Mouse (Mus musculus) frontal cortex, postnatal 10 days (tissue): ENCODE measurements around the gene Cox4i2.

Experiments used
- DNase-seq, 2 experiments: peaks; one replicate each; pipeline ENCODE4 v3.0.0; 2022; ENCODE audit warnings: low spot score in 2 of 2, mixed read lengths in 1 of 2

The Cox4i2 gene

DNA sequence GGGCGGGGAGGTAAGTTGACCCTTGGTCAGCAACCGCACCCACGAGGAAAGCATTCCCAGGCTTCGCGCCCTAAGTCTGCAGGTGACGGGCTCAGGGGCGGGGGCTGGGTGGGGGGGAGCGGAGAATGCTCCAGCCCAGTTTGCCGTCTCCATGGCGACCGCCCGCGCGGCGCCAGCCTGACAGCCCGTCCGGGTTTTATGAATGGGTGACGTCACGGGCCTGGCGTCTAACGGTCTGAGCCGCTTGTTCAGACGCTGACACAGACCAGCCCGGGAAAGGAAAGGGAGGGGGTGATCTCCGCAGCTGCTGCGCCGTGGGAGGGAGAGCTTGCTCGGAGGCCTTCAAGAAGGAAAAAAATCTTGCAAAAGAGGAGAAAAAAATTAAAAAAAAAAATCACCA lies 19.0 kb upstream of the Cox4i2 start:
- peak; percentile 94 for DNase-seq

DNA sequence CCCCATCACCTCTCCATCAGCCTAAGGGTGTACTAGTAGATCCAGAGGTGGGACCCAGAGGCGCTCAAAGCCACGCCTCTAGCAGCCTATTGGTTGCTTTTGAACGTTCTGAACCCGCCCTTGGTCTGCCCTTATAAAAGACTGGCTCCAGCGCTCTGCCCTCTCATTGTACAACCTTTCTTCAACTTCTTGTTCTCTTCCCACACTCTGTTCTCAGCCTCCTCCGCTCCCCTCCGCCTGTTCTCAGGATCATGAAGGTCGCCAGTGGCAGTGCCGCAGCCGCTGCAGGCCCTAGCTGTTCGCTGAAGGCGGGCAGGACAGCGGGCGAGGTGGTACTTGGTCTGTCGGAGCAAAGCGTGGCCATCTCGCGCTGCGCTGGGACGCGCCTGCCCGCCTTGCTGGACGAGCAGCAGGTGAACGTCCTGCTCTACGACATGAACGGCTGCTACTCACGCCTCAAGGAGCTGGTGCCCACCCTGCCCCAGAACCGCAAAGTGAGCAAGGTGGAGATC lies 17.8 kb upstream of the Cox4i2 start, which contains the start of gene Id1:
Gene Id1, plus strand, starts transcription at position 162 of the 512 bp plus-strand sequence.
- DNase-seq = peak; percentile 64 to 68

DNA sequence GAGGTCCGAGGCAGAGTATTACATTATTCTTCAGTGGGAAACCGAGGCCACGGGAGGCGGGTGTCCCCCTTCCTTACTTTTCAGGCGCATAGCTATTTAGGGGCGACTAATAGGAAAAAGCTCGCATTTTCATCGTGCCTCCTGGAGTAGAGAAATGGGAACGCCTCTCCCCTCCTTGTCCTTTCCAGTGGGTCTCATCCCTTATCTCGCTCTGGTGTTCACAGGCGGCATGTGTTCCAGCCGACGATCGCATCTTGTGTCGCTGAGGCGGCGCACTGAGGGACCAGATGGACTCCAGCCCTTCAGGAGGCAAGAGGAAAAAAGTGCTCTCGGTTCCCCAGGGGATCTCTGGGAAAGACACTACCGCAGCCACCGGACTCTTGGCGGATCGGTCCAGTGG lies 17.2 kb upstream of the Cox4i2 start:
- DNase-seq = no peak

DNA sequence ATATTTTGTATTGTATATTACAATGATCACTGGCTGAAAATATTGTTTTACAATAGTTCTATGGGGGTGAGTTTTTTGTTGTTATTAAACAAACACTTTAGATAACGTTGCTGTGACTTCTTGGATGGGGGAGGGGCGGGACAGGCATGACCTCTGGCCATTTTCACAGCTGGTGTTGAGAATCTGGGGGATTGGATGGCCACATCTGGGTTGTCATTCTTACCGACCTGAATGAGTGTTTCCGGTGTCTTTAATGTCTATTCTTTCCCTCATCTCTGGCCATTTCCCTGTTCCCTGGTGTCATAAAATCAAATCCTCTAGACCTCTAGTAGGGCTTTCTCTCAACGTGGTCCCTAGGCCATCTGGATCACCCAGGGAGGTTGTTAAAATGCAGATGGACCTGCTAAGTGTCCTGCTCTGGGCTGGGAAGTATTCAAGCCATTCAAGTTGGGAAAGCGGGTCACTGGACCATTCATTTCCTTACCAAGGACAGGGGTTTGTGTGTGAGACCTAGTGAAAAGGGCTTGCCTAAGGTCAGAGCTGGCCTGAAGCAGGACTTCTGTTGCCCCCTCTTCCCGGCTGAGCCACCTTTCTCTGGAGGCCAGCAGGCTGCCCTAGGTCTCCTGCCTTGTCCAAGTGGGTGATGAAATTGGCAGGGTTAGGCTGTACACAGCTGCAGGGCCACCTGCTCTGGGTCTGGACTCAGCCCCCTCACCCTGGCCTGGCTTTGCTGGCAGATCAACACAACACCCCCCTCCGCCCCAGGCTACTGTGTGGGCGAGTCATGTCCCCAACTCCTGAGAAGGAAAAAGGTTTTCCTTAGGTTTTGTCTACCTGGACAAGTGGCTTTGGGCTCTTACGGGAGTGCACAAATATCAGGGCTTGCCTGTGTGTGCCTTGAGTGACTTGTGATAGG lies 16.4 kb upstream of the Cox4i2 start:
- DNase-seq = no peak

DNA sequence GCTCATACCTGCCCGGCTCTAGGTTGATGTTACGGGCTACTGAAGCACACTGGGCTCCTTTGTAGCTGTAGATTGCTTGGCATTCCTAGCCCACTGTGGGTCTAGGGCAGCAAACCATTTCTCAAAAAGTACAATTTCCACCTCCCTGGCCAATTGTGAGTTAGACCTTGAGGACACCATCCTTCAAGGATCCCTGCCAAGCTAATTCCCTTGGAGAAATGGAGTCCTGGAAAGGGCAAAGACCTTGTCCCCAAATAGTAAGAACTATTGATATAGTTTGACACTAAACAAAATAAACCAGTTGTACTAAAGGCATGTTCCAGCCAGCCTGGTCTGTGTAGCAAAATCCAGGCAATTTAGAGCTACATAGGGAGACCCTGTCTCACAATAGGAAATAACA lies 15.6 kb upstream of the Cox4i2 start:
- DNase-seq = no peak

DNA sequence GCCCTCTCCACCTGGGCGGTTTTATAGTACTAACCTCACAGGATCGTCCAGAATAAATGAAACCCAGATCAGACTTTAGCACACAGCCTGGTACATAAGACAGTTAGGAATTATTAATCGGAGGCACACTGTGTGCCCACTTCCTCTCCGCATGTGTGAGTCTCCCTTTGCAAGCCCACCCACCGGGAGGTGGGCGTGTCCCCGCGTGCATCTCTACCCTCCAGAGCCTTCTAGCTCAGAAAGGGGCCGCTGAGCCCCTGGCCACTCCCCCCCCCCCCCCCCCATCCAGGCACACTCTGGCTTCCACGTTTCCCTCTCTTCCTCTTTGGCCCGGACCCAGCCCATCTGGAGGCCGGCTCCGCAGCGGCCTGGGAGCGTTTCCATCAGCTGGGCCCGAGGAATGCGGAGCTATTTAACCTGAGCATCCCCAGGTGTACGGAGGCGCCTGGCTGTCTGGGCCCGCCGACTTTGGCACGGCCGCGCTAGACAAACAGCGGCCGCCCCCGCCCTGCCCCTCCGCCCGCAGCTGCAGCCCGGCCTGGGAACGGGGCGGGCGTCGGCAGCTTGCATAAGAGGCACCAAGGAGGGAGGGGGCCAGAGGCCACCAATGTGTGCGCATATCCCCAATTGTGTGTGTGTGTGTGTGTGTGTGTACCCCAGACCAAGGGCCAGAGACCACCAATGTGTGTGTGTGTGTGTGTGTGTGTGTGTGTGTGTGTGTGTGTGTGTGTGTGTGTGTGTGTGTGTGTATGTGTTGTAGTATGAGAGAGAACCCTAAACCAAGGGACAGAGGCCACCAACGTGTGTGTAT lies 14.7 kb upstream of the Cox4i2 start:
- peak in 1 of 2 experiments; percentile 35 for DNase-seq

DNA sequence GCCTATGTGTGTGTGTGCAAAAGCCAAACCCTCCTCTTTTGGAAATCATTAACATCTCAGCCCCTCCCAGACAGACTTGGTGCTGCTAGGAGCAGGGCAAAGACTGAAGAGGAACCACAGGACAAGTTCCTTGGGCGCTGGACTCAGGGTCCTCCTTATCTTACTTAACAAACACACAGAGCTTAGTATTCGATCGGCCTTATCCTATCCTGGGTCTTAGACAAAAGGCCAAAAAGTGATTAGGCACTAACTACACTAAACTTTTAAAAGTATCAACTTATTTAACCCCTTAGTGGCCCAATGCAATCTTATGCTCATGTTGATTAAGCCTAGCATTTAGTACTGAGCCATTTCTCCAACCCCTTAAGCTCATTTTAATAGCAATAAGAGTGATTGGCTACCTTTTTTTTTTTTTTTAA lies 14.1 kb upstream of the Cox4i2 start:
- no peak for DNase-seq

DNA sequence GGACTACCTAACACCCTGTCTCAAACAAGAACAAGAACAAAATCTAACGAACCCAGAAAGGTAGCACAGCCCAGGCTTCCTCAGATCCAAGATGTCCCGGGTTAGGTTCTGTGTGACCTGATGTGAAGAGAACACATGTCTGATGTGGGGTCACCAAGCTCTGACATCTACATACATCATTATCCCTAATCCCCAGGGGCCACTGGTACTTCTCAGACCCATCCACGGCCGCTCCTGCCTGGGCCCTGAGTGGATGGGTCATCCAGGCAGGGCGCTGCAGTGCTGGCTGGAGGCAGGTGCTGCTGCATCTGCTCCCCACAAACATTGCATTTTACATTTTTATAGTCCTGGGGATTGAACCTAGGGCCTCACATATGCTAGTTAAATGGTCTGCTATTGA lies 13.5 kb upstream of the Cox4i2 start:
- DNase-seq = no peak

DNA sequence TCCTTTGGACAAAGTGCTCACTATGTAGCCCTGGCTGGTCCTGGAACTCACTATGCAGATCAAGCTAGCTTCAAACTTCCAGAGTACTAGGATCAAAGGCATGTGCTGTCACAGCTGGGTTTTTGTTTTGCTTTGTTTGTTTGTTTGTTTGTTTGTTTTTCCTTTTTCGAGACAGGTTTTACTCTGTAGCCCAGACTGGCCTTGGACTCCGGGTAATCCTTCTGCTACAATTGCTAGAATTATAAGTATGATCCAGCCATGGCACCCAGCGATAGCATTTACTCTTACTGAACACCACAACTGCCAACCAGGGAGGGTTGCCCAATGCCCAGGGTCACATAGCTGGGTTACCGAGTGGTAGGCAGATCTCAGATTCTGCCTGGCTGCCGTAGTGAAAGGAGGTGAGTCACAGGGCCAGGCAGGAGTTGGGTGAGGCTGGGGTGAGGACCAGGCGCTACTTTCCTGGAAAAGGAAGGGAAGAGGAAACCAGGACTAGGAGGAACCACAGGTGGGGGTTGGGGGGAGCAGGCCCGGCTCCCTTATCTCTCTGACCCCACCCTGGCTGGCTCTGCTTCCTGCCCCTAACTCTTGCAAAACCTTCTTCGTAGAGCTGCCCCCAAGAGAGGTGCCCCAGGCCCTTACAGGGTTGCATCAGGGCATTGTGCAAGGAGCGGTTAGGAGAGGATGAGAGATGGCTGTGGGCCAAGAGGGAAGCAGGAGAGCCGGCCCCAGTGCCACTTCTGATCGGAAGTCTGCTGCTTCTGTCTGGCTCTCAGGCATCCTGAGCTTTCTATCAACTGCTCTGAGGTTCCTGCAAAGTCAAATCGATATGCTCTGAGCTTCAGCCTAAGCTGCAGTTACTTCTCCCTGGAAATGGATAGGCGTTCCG lies 12.6 kb upstream of the Cox4i2 start:
- no peak for DNase-seq

DNA sequence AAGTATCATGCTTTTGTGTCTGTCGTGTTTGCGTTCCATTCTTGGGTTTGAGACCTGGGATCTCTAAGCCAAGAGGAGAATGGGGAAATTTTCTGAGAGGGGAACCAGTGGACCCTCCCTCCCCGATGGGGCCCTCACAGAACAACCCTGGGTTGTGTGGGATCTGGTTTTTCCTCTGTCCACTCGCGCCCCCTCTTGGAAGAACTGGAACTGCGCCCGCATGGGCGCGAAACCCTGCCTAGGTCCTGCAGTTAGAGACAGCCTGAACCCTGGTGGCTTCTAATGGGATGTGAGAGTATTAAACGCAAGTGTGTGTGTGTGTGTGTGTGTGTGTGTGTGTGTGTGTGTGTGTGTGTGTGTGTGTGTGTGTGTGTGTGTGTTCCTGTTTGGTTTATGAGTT lies 11.5 kb upstream of the Cox4i2 start:
- DNase-seq = peak in 1 of 2 experiments; percentile 44

DNA sequence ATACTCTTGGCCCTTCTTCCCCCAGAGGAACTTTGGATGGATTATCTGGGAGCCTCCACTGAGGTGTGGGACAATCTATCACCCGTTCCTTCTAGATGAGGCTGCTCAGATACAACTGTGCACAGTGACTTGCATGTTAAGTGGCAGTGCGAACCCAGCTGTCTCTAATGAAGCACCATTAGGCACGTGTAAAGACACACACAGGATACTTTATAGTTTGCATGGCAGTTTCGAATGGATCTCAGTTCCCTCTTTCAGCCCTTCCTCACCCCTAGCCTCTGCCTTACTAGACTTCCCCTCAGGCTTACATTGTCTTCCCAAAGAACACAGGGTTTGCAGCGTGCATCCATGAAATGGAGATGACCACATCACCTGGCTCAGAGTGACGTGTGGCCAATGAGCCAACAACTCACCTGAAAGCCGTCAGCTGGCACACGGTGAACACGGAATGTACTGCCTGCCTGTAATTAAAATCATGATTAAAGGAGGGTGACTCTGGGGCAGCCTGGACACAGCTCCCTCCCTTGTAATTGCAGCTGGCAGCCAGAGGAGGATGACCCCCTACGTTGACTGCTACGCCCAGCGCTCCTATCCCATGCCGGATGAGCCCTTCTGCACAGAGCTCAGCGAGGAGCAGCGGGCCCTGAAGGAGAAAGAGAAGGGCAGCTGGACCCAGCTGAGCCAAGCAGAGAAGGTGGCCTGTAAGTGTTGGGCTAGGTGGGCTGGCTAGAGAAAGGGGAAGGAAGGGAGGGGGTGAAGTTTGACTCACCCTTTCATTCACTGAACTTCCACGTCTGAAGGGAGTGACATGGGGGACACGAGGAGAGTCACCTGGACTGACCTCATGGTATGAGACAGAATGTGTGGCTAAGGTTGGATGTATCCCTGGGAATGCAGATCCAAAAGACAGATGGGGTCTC lies 2.8 kb downstream of the Cox4i2 start:
- no peak for DNase-seq

DNA sequence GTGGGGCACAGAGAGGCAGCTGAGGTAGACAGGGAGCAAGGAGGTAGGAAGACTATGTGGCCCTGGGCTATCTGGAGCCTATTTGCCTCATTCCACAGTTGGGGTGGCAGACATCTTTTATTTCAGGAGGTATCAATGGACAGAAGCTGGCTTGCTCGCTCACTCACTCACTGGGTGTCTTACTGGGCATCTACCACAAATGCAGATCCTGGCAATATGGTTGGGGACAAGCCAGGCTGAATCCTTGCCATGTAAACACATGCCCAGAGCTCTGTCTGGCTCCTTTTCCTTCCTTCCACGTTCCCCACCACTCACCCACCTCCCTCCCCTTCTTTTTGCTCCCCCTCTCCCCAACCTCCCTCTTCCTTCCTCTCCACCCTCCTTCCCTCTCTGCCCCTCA lies 3.5 kb downstream of the Cox4i2 start:
- no peak for DNase-seq

DNA sequence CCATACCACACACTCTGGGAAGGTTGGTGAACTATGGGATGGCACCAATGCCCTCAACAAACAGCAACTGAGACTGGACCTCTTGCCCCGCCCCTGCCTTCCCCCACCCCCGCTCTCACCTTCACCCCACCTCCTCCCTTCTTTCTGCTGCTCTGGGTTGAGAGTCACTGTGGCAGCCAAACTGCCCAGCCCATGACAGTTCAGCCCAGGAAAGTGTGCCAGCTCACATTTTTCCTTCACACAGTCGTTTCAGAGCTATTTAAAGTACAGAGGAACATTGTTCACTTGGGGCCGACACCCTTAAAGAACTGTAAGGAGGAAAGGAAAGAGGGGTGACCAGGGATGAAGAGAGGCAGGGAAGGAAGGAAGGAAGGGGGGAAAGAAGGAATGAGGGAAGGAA lies 4.4 kb downstream of the Cox4i2 start:
- DNase-seq = no peak

DNA sequence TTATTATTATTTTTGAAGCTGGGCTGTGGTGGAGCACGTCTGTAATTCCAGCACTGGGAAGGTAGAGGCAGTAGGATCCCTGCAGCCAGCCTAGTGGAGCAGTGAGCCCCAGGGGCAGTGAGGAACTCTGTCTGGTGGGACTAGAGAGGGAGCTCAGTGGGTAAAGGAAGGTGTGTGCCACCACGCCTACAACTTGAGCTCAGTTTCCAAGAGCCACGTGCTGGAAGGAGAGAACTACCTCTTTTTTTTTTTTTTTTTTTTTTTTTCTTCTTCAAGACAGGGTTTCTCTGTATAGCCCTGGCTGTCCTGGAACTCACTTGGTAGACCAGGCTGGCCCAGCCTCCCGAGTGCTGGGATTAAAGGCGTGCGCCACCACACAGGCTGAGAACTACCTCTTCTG lies 9.3 kb downstream of the Cox4i2 start:
- DNase-seq = no peak

DNA sequence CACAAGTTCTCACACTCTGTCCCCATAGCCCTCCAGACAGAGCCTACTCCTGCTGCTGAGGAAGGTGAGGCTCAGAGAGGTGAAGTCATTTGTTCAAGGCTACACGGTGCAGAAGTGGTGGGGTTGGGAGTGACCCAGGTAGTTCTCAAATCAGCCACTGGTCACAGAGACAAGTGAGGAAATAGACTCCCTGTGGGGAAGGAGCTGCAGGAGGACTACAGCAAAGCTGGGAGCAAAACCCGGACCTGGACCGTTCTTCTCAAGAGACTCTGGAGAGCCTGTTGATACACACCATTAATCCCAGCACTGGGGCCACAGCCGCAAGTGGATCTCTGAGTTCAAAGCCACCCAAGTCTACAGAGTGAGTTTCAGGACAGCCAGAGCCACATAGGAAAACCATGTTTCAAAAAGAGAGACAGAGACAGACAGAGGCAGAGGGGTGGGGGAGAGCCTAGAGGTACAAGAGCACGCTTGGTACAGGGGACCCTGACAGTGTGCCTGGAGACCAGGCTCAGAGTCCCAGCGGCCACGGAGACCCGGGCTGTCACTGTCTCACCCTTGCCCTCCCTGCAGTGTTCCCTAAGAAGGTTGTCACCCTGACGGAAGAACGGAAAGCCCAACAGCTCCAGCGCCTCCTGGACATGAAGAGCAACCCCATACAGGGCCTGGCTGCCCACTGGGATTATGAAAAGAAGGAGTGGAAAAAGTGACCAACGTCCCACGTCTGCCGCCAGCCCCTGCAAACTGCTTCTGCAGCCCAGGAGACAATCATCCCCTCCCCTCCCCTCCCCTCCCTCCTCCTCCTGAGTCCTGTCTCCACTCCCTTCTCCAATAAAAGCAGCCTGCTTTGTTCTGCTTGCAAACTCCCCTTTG lies 10.4 kb downstream of the Cox4i2 start:
- DNase-seq = no peak

DNA sequence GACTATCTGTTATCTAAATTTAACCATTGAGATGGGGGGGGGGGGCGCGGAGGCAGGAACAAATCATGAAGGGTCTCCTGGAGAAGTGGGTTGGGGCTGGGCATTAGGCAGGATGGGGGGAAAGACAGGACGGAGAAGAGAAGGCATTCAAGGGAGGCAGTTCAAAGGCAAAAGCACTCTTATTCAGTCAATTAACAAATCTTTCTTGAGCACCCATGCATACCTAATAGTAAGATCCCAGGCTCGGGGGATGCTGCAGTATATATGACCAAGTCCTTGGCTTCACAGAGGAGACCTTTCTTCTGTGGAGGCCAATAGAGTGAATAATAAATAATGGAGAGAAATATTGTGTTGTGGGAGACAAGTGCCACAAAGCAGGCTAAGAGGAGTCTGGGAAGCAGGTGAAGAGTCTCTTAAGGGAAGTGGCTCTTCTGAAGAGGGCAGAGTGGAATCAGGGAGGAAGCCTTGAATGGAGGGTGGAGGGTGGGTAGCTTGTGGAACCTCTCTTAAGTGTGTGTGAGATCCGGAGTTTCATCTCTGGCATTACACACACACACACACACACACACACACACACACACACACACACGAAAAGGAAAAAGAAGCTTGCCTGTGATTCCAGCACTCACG lies 11.2 kb downstream of the Cox4i2 start:
- DNase-seq = no peak

DNA sequence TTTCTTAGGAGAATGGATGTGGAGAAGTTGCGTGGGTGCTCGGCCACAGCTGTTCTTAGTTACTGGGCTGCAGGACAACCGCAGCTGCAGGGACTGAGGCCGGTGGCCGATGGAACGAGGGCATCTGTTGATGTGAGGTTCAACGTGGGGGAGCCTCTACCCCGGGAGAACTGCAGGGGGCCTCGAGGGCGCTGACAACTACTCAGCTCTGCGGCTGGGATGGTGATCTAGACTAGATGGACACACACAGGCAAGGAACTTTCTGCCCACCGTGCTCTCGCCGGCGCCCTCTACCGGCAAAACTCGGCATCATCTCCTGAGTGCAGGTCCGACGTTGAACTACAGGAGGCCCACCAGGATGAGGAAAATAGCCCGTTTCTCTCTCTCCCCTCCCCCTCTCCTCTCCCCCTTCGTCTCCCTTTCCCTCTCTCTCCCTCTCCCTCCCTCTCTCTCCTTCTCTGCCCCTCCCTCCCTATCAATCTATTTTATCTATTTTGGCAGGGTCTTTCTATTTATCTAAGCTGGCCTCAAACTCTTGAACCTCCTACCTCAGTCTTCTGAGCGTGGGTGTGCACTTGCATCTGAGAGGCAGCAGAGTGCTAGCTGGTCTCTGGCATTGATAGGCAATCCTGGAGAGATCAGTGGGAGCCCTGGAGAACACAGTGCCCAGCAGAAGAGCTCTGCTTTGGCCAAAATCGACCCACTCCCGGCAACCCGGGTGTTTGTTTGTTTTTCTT lies 12.6 kb downstream of the Cox4i2 start:
- DNase-seq = peak; percentile 58 to 85

DNA sequence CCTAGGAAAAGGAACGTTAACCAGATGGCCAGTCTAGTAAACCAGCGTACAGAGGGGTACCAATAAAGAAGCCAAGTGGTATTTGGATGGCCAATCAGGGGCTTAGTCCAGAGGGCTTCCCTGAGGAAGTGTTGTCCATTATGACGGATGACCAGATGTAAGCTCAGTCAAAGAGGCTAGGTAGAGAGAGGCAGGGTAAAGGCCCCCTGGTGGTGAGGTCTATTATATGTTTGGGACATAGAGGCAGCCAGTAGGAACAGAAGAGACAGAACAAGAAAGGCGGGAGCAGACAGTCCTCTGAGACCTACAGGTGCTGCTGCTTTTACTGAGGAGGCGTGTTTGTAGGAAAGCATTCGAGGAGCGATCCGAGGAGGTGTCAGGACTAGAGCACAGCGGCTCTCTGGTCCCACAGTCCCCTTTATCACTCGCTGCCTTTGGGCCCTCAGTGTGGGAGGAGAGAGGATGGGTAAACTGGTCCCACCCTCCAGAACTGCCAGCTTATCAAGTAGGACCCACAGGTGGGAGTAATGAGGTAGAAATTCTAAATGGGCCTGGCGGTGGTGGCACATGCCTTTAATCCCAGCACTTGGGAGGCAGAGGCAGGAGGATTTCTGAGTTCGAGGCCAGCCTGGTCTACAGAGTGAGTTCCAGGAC lies 13.8 kb downstream of the Cox4i2 start:
- no peak for DNase-seq
